Mouse (Mus musculus) cerebellum, adult (tissue): ENCODE data around the gene Sart3.

Experiments used
- ATAC-seq: cut with Nextera tagmentation; 2 replicates; pipeline ENCODE4 v1.9.2; 2017; ENCODE audit warnings: mild to moderate bottlenecking, moderate library complexity, mixed read lengths; ENCODE audit not compliant: insufficient number of reproducible peaks, low FRiP score, low TSS enrichment

Sart3 gene

GRCm38 (mm10) chr5:113730641-113731121 is 41.6 kb downstream of the Sart3 start:
- ATAC-seq: no peak

- ATAC-seq: no peak
These were observed 43.6 kb downstream of the Sart3 start for GRCm38 (mm10) chr5:113728691-113729090.

GRCm38 (mm10) chr5:113728011-113728410 is 44.3 kb downstream of the Sart3 start:
- peak; percentile 67 for ATAC-seq

GRCm38 (mm10) chr5:113727238-113727637 is 45.1 kb downstream of the Sart3 start:
- ATAC-seq: 0 out of 2 replicates have a peak, but pooled peaks have one; percentile 21

DNA sequence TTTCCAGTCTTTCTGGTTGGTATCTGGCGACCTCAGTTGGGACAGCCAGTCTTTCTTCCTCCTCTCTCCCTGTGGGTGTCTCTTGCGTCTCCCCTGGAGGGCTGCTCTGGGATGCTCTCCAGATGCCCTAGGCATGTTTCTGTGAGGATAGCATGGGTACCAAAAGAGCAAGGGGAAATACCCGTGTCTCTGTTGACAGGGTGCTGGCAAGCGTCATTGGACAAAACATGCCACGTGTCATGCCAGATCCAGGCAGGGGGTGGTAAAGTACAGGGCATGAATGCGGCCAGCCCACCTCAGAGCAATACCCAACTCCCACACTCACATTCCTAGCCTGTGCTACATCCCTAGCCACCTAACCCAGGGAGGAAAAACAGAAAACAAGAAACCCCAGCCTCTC is 45.7 kb downstream of the Sart3 start:
- no peak for ATAC-seq

- ATAC-seq: no peak
These were observed 46.9 kb downstream of the Sart3 start for GRCm38 (mm10) chr5:113725417-113725816.

GRCm38 (mm10) chr5:113724446-113724845 is 47.9 kb downstream of the Sart3 start, which contains the start of gene 1700069L16Rik:
TSS of gene 1700069L16Rik (minus strand) at chr5:113724772.
- peak; percentile 27; the same call in 1 of the 2 replicates for ATAC-seq

DNA sequence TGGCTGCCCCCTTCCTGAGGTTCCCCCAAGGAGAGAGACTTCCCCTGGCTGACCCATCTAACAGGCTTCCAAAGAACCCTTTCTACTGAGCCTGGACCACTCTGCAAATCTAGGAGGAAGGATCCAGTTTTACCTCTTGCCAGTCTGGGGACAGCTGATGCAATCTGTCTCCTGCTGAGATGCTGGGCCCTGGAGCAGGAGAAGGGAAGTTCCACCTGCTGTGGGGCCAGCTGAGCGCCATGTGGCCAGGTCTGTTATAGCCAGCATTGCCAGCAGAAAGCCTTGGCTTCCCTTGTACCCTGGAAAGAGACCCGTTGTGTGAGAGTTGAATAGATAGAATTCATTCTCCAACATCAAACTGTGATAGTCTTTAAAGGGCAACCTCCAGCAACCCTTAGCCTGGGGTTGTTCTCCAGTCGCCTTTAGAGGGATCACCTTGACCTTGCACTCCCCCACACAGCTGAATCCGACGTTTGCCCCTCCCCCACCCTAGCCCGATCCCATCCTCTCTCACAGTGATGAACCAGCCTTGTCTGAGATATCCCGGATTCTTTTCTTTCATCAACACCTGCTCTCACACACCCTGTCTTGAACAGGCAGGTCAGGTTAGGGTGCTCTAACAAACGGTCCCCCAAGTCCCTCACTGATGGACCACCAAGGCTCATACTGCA is 48.6 kb downstream of the Sart3 start:
- peak; percentile 59; the same call in 1 of the 2 replicates for ATAC-seq

- ATAC-seq: no peak
These were observed 49.9 kb downstream of the Sart3 start for GRCm38 (mm10) chr5:113722224-113723013.

- no peak for ATAC-seq
These were observed 53.1 kb downstream of the Sart3 start for GRCm38 (mm10) chr5:113719221-113719661.

GRCm38 (mm10) chr5:113716581-113717388 is 55.5 kb downstream of the Sart3 start:
- no peak for ATAC-seq

- ATAC-seq: no peak
These were observed 59.4 kb downstream of the Sart3 start for GRCm38 (mm10) chr5:113712861-113713260.

DNA sequence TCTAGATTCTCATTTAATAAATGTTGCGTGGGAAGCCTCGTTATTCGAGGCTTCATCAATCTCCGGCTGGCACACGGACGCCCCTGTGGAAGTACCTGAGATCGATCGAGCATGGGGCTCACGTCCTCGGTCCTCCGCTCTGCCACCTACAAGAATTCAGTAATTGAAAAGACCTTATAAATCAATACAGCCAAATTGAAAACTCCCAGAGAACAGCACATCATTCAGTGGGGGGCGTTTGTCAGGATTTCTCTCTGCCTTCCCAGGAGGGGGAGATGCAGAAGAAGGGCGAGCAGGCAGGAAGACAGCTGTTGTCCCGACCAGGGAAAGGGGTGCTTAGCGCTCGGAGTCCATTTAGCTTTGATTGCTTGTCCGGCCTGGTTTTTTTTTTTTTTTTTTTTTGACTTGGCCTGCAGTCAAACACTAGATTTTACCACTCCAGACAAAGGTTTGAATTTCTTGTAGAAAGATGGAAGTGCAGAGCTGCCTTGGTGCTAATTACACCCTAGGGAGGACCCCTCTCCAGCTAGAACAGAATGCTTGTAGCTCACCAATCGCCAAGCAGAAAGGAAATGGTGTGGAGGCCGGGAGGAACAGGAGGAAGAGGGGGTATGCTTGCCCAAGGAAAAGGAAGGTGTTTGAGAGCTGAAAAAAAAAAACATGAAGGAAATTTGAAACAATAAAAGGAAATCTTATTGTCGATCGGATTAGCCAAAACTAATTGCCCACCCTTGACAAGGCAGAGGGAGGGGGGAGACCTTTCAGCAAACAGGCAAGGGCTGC is 68.3 kb downstream of the Sart3 start:
- no peak for ATAC-seq

GRCm38 (mm10) chr5:113700388-113701023 is 71.8 kb downstream of the Sart3 start:
- no peak for ATAC-seq

GRCm38 (mm10) chr5:113694415-113694814 is 77.9 kb downstream of the Sart3 start:
- no peak for ATAC-seq

GRCm38 (mm10) chr5:113694000-113694399 is 78.3 kb downstream of the Sart3 start:
- ATAC-seq: no peak

DNA sequence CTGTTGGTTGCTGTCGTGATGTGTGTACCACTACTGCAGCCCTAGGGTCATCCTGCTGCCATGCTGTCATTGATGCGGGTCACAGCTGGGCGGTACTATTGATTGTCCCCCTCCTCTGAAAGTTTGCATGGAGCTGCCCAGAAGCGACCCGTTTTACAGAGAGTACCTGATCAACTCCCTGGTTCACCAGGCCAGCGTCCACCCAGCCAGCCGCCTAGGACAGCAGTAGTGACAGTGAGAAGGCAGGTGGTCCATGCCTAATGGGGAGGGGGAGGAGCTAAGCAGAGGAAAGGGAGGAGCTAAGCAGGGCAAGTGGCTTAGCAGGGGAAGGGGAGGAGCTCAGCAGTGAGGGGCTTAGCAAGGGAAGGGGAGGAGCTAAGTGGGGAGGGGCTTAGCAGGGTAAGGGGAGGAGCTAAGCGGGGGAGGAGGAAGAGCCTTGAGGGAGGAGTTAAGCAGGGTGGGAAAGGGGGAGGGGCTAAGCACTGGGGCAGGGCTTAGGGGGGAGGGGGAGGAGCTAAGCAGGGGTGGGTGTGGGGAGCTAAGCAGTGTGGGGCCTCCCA is 79.0 kb downstream of the Sart3 start:
- ATAC-seq: no peak
